Mouse (Mus musculus) C2C12 (cell line): ENCODE data around the gene Exosc3. TPM values are rescaled to one million over a fixed set of nuclear protein-coding genes. Genes with fewer than 3 reads are reported as not detected.
A peak's percentile ranks its signal among the peaks of the same experiment; 100 is the strongest.

Experiments
- H3K27me3 ChIP-seq: one replicate; pipeline ENCODE4 v1.6.1; 2011; ENCODE audit not compliant: control insufficient read depth, insufficient read depth, insufficient read length
- H3K36me3 ChIP-seq: one replicate; pipeline ENCODE4 v1.6.1; 2011; ENCODE audit not compliant: control insufficient read depth, insufficient read depth
- H3K4me3 ChIP-seq: one replicate; pipeline ENCODE4 v1.5.1; 2011; ENCODE audit warnings: mild to moderate bottlenecking, control low read depth; ENCODE audit not compliant: poor library complexity, insufficient read depth, severe bottlenecking
- H3K79me2 ChIP-seq: one replicate; pipeline ENCODE4 v1.6.1; 2011; ENCODE audit not compliant: control insufficient read depth, insufficient read depth
- H3K79me3 ChIP-seq: one replicate; pipeline ENCODE4 v1.6.1; 2011; ENCODE audit warnings: low read depth, control low read depth
- H3ac ChIP-seq: one replicate; pipeline ENCODE3; 2011; ENCODE audit warnings: low read depth; ENCODE audit not compliant: control insufficient read depth, insufficient read length
- CEBPB ChIP-seq: IDR thresholded peaks from one replicate; pipeline ENCODE4 v1.6.1; 2011; ENCODE audit warnings: low read depth, mild to moderate bottlenecking, control low read depth, moderate library complexity
- CTCF ChIP-seq: IDR thresholded peaks from one replicate; pipeline ENCODE4 v1.5.1; 2011; ENCODE audit not compliant: control insufficient read depth, insufficient read depth, insufficient read length
- FOSL1 ChIP-seq: IDR thresholded peaks from one replicate; pipeline ENCODE4 v1.8.0; 2011; ENCODE audit warnings: mild to moderate bottlenecking, low read length; ENCODE audit not compliant: poor library complexity, insufficient read depth, severe bottlenecking
- MAX ChIP-seq: IDR thresholded peaks from one replicate; pipeline ENCODE4 v1.6.1; 2011; ENCODE audit warnings: mild to moderate bottlenecking, control low read depth
- MYOD1 ChIP-seq: IDR thresholded peaks from one replicate; pipeline ENCODE4 v1.6.1; 2011; ENCODE audit warnings: low read depth; ENCODE audit not compliant: control insufficient read depth, insufficient read length
- MYOG ChIP-seq: IDR thresholded peaks from one replicate; pipeline ENCODE4 v1.6.1; 2011; ENCODE audit not compliant: control insufficient read depth, insufficient read length; ENCODE audit errors: extremely low read depth
- USF1 ChIP-seq: IDR thresholded peaks from one replicate; pipeline ENCODE4 v1.6.1; 2011; ENCODE audit warnings: low read depth, mild to moderate bottlenecking, control low read depth, moderate library complexity
- polyA plus RNA-seq: library from polyadenylated mRNA; unstranded; fragments of >200 nt; fragmentation: generic; extraction: Trizol; gene quantifications from one replicate; pipeline ENCODE4 v1.2.1, GENCODE M21; 2012; ENCODE audit warnings: missing spikeins

The Exosc3 gene
- polyA plus RNA-seq, 1 experiment = 55.3 TPM

- peak within 1 kb of the TSS; percentile 71 for H3ac ChIP-seq
- no peaks in the 10 kb centered on the region for H3K36me3 ChIP-seq
- no peaks in the 10 kb centered on the region for H3K79me2 ChIP-seq
- TF ChIP-seq MYOG (no peak), CEBPB (no peak)
- peak within 1 kb of the TSS; percentile 68 for H3K4me3 ChIP-seq
- H3K27me3 ChIP-seq = no peaks in the 10 kb centered on the region
- H3K79me3 ChIP-seq = no peaks in the 10 kb centered on the region
These were observed 45.6 kb downstream of the Exosc3 start, which contains the start of gene Trmt10b for GRCm38 (mm10) chr4:45296662-45297564. Gene Trmt10b, plus strand, starts transcription at chr4:45297127.

GRCm38 (mm10) chr4:45287906-45288305, 54.6 kb downstream of the Exosc3 start:
- Histone ChIP-seq H3ac (no peak overlapping the region), H3K79me3 (no peaks in the 10 kb centered on the region), H3K79me2 (no peaks in the 10 kb centered on the region), H3K27me3 (no peaks in the 10 kb centered on the region), H3K4me3 (no peak overlapping the region), H3K36me3 (no peaks in the 10 kb centered on the region)
- TF ChIP-seq MYOD1 (no peak), FOSL1 (no peak), MYOG (no peak), CEBPB (no peak)

- no peaks in the 10 kb centered on the region for H3K79me3 ChIP-seq
- TF ChIP-seq CTCF (peak; percentile 23), CEBPB (no peak), FOSL1 (no peak)
- no peak overlapping the region for H3K4me3 ChIP-seq
- no peaks in the 10 kb centered on the region for H3K27me3 ChIP-seq
- no peak overlapping the region for H3ac ChIP-seq
- no peaks in the 10 kb centered on the region for H3K79me2 ChIP-seq
- H3K36me3 ChIP-seq = no peaks in the 10 kb centered on the region
These were observed 56.2 kb downstream of the Exosc3 start for GRCm38 (mm10) chr4:45286318-45286717.

GRCm38 (mm10) chr4:45279981-45280548, 62.5 kb downstream of the Exosc3 start:
- Histone ChIP-seq H3K36me3 (no peaks in the 10 kb centered on the region), H3K79me2 (no peaks in the 10 kb centered on the region), H3K27me3 (no peaks in the 10 kb centered on the region), H3K79me3 (no peaks in the 10 kb centered on the region), H3K4me3 (no peak overlapping the region), H3ac (no peak overlapping the region)
- TF ChIP-seq MAX (no peak), CEBPB (no peak), CTCF (peak; percentile 88)

DNA sequence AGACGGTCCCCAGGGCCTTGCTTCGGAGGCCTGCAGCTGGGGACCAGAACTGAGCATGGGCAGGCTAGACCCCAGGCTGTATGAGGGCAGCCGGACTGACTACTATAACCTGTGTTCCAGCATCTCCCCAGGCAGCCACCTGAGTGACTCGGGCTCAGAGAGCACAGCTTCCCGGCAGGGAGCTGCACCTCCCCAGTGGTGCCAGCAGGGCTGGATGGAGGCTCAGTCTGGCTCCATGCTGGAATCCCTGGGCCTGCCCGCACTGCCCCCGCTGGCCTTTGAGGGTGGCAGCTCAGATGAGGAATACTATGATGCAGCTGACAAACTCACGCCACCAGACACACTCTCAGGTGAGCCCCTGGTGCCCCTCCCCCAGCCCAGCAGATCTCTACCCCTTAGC, 63.2 kb downstream of the Exosc3 start:
- Histone ChIP-seq H3K79me3 (no peaks in the 10 kb centered on the region), H3K79me2 (no peaks in the 10 kb centered on the region), H3K36me3 (no peaks in the 10 kb centered on the region), H3ac (no peak overlapping the region), H3K4me3 (no peak overlapping the region), H3K27me3 (no peaks in the 10 kb centered on the region)
- no peak for TF ChIP-seq USF1
- TF ChIP-seq CTCF = no peak
- no peak for TF ChIP-seq MYOD1
- TF ChIP-seq MAX = no peak
- no peak for TF ChIP-seq MYOG
- TF ChIP-seq FOSL1 = no peak
- TF ChIP-seq CEBPB = no peak

DNA sequence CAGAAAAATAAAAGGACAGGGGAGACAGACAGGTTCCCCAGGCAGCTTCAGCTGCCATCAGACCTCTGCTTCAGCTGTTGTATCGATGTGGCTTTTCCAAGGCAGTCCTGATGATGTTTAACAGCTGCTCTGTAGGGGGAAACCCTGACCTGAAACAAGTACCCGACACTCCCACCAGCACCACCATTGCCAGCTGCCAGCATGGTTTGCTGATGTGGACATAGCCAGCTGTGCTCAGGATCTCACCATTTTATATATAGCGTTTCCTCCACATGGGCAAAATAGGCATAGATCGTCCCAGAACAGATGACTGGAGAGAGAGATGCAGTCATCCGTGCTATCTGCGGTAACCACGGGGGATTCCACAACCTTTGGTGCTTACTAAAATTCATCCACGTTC, 66.8 kb downstream of the Exosc3 start:
- H3K27me3 ChIP-seq = no peaks in the 10 kb centered on the region
- H3K36me3 ChIP-seq = no peaks in the 10 kb centered on the region
- H3K4me3 ChIP-seq = no peak overlapping the region
- H3K79me3 ChIP-seq = no peaks in the 10 kb centered on the region
- TF ChIP-seq CEBPB (no peak), MYOD1 (peak; percentile 84), USF1 (no peak), MAX (no peak), CTCF (no peak), MYOG (no peak), FOSL1 (no peak)
- H3ac ChIP-seq = no peak overlapping the region
- no peaks in the 10 kb centered on the region for H3K79me2 ChIP-seq
